Mouse (Mus musculus) ES-E14 (cell line): ENCODE data around the gene Slc12a7.

Experiments used
- CHD2 ChIP-seq: IDR thresholded peaks from 2 replicates; pipeline ENCODE4 v1.6.1; 2014; ENCODE audit warnings: mild to moderate bottlenecking, low read depth, low read length, inconsistent platforms
- HCFC1 ChIP-seq: IDR thresholded peaks from 2 replicates; pipeline ENCODE4 v1.6.1; 2012; ENCODE audit warnings: low read length, inconsistent platforms, borderline replicate concordance; ENCODE audit not compliant: insufficient read depth
- MAFK ChIP-seq: IDR thresholded peaks from 2 replicates; pipeline ENCODE4 v1.6.1; 2014; ENCODE audit warnings: mild to moderate bottlenecking, low read depth, low read length, inconsistent platforms; ENCODE audit not compliant: insufficient read depth
- ZC3H11A ChIP-seq: IDR thresholded peaks from 2 replicates; pipeline ENCODE4 v1.6.1; 2012; ENCODE audit warnings: low read depth, mild to moderate bottlenecking, inconsistent platforms, low read length, borderline replicate concordance
- ZNF384 ChIP-seq: IDR thresholded peaks from 2 replicates; pipeline ENCODE4 v1.6.1; 2012; ENCODE audit warnings: low read depth, low read length, inconsistent platforms

GRCm38 (mm10) chr13:73694972-73695371 is 37.9 kb upstream of the Slc12a7 start:
- TF ChIP-seq ZC3H11A, result no peak
- no peak for TF ChIP-seq CHD2
- no peak for TF ChIP-seq MAFK
- no peak for TF ChIP-seq HCFC1
- TF ChIP-seq ZNF384, result no peak
